Mouse (Mus musculus) embryonic facial prominence, embryonic 14.5 days (tissue): ENCODE data around the gene Rgs7. TPM values are rescaled to one million over a fixed set of nuclear protein-coding genes. Genes with fewer than 3 reads are reported as not detected.

Source experiments
- ATAC-seq: fragments of 200-750 bp; cut with Nextera tagmentation; 2 replicates; pipeline ENCODE4 v1.8.0; 2017; ENCODE audit warnings: low read depth, moderate number of reproducible peaks, moderate TSS enrichment
- DNase-seq: peaks from one replicate; pipeline ENCODE4 v3.0.0-alpha.2; 2015; ENCODE audit warnings: low spot score
- H3K27ac ChIP-seq: fragments of 300-500 bp; sonication (generic); replicated peaks from 2 replicates; pipeline ENCODE4 v1.5.1; 2014; ENCODE audit warnings: low read depth, mild to moderate bottlenecking, low read length, moderate library complexity
- H3K27me3 ChIP-seq: fragments of 300-500 bp; sonication (generic); replicated peaks from 2 replicates; pipeline ENCODE4 v1.6.1; 2014; ENCODE audit warnings: low read length; ENCODE audit not compliant: control insufficient read depth, insufficient read depth
- H3K36me3 ChIP-seq: fragments of 300-500 bp; sonication (generic); 2 replicates; pipeline ENCODE4 v1.6.1; 2014; ENCODE audit warnings: low read length, mixed read lengths; ENCODE audit not compliant: control insufficient read depth, insufficient read depth
- H3K4me1 ChIP-seq: fragments of 300-500 bp; sonication (generic); 2 replicates; pipeline ENCODE4 v1.6.1; 2014; ENCODE audit warnings: antibody characterized with exemption, low read length; ENCODE audit not compliant: control insufficient read depth, insufficient read depth
- H3K4me2 ChIP-seq: fragments of 300-500 bp; sonication (generic); 2 replicates; pipeline ENCODE4 v1.6.1; 2014; ENCODE audit warnings: low read depth, mild to moderate bottlenecking, low read length, moderate library complexity, mixed read lengths
- H3K4me3 ChIP-seq: fragments of 300-500 bp; sonication (generic); 2 replicates; pipeline ENCODE4 v1.5.1; 2014; ENCODE audit warnings: low read depth, mild to moderate bottlenecking, low read length
- H3K9ac ChIP-seq: fragments of 300-500 bp; sonication (generic); 2 replicates; pipeline ENCODE4 v1.6.1; 2014; ENCODE audit warnings: low read depth, mild to moderate bottlenecking, low read length, moderate library complexity, mixed read lengths
- H3K9me3 ChIP-seq: fragments of 300-500 bp; sonication (generic); 2 replicates; pipeline ENCODE4 v1.6.1; 2016; ENCODE audit warnings: low read length; ENCODE audit not compliant: control insufficient read depth
- WGBS: fragments of 180-500 bp; shearing (Covaris S2); extraction: QIAGEN DNeasy Blood & Tissue Kit; methylation state at CpG from one replicate; pipeline ENCODE4 v1.1.7; 2014; 5-methylcytosine and 5-hydroxymethylcytosine counted together
- polyA plus RNA-seq: library from polyadenylated mRNA; unstranded; fragments of >200 nt; fragmentation: Nextera tagmentation; extraction: Ambion mirVana; gene quantifications from 2 replicates; pipeline ENCODE4 v1.2.1, GENCODE M21; 2014

The Rgs7 gene
- polyA plus RNA-seq, 1 experiment from 2014 or later, result 2.9 TPM

DNA sequence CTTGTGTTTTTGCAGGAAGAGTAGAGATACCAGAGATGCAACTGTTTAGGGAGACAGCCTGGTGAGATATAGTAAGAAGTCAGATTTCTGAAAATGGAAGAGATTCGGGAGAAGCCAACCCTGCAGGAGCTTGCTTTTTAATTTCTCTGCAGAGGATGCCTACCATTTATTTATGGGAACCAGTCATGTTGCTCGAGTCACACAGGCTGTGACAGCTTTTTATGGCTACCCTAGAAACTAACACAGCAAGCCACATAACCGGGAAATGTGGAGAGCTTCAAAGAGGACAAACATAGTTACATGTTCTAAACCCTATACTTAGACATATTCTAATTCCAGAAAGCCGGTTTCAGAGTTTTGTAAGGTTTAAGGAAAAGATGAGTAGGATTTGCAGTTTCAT is 349.2 kb downstream of the Rgs7 start:
- no peaks in the 10 kb centered on the region for H3K27me3 ChIP-seq
- H3K9me3 ChIP-seq, result no peaks in the 10 kb centered on the region
- H3K4me3 ChIP-seq, result no peak overlapping the region
- no peak overlapping the region for H3K27ac ChIP-seq
- no peak for ATAC-seq
- WGBS, result 80% methylated on average over 4 of the region's 4 CpGs
- H3K4me2 ChIP-seq, result no peak overlapping the region
- no peaks in the 10 kb centered on the region for H3K36me3 ChIP-seq
- no peaks in the 10 kb centered on the region for H3K4me1 ChIP-seq
- H3K9ac ChIP-seq, result no peak overlapping the region
- no peak for DNase-seq

DNA sequence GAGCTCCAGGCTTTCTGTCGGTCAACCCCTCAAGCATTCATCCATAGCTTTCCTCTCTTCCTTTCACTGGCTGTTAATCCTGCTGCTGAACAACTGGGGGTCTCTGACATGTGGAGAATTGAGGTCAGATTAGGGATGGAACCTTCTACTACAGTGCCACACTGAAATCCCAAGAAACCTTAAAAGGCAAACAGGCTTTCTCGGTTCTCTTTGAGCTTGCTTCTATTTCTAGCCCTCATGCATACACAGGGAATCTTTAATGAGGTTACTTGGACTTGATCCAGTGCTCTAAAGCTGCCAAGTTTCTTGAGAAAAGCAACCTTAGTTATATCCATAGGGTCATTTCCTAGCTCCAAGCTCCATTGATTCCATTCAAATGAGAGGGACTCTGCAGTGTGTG is 363.8 kb downstream of the Rgs7 start:
- no peak overlapping the region for H3K27ac ChIP-seq

DNA sequence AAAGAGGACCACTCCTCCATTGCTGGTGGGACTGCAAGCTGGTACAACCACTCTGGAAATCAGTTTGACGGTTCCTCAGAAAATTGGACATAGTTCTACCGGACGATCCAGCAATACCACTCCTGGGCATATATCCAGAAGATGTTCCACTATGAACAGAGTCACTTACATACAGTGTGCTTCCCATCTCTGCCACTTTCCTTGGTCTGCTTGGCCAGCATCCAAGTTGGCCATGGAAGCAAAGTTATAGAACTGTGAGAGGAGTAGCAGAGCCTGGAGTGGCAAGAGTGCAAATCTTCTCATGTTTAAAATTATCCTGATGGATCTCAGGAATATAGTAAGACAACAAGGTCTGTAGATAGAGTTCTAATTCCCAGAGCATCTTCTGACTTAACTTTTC is 367.9 kb downstream of the Rgs7 start:
- Histone ChIP-seq H3K4me2 (no peak overlapping the region), H3K4me3 (no peak overlapping the region), H3K9me3 (no peaks in the 10 kb centered on the region), H3K27me3 (no peaks in the 10 kb centered on the region), H3K27ac (no peak overlapping the region), H3K9ac (no peak overlapping the region), H3K4me1 (peaks cover 3% of the 10 kb centered on the region; the same call in 1 of the 2 replicates), H3K36me3 (no peaks in the 10 kb centered on the region)
- DNase-seq, result no peak
- WGBS, result 82% methylated on average over 3 of the region's 3 CpGs
- ATAC-seq, result no peak

More for the DNA sequence above, 363.8 kb downstream of the Rgs7 start:
- Histone ChIP-seq H3K4me2 (no peak overlapping the region), H3K4me1 (peaks cover 3% of the 10 kb centered on the region; the same call in 1 of the 2 replicates), H3K9ac (no peak overlapping the region), H3K4me3 (no peak overlapping the region), H3K9me3 (no peaks in the 10 kb centered on the region), H3K36me3 (no peaks in the 10 kb centered on the region), H3K27me3 (no peaks in the 10 kb centered on the region)
- WGBS, result 33% methylated on average over 2 of the region's 2 CpGs
- DNase-seq (peak; percentile 85), ATAC-seq (no peak)

DNA sequence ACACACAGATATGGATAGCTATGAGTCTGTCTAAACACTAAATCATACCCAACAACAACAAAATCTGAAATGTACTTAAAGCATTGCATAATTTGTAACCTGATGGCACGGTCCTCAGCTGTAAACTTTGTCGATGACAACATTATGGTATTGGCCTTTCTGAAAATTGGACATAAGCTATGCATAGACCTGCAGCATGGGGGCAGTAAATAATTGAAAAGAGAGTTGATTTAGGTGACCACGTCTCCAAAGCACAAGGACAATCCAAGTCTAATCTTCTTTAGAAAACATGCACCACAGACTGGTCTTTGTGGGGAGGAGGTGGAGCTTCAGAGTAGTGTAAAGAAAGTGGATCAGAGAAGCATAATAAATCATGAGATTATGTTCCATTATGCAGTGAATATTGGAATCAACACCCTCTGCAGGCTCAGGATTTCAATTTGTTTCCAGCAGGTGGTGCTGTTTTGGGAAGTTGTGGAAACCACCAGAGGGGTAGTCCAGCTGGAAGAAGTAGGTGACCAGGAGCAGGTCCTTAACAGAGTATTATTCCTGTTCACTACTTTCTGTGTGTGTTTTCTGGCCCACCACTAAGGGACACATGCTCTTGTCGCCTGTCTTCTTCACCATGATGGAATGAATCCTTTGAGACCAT is 373.3 kb downstream of the Rgs7 start:
- peak; percentile 30; the same call in 1 of the 2 replicates for ATAC-seq
- H3K36me3 ChIP-seq, result no peaks in the 10 kb centered on the region
- H3K27me3 ChIP-seq, result no peaks in the 10 kb centered on the region
- no peaks in the 10 kb centered on the region for H3K4me1 ChIP-seq
- DNase-seq, result peak; percentile 3
- H3K4me3 ChIP-seq, result no peak overlapping the region
- H3K27ac ChIP-seq, result no peak overlapping the region
- H3K4me2 ChIP-seq, result no peak overlapping the region
- H3K9ac ChIP-seq, result no peak overlapping the region
- 69% methylated on average over 4 of the region's 4 CpGs for WGBS
- H3K9me3 ChIP-seq, result no peaks in the 10 kb centered on the region

DNA sequence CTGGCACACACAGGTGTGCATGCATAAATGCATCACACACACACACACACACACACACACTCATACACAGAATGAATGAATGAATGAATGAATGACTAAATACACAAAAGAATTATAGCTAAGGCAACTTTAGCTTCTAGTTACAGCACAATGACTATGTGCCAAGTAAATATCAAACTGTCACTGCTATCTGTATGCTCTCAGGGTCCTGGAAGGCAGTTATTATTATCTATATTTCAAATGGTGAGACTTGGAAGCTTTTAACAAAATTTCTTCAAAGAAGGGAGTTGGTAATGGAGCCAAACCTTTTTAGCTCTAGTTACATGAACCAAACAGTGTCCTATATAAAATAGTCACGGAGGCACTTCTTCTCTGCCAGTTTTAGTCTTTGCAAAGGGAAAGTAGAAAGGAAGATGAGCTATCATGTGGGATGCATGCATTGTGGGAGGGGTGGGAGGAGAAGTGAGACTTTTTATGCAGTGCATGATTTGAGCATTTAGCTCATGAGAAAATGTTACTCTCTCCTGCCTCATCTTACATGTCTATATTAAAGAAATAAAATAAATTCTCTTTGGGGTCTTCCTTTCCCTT is 383.9 kb downstream of the Rgs7 start:
- no peak overlapping the region for H3K9ac ChIP-seq
- WGBS, result 82% methylated on average over 1 of the region's 1 CpGs
- H3K4me3 ChIP-seq, result no peak overlapping the region
- no peaks in the 10 kb centered on the region for H3K36me3 ChIP-seq
- no peaks in the 10 kb centered on the region for H3K27me3 ChIP-seq
- no peaks in the 10 kb centered on the region for H3K4me1 ChIP-seq
- no peak overlapping the region for H3K27ac ChIP-seq
- DNase-seq, result no peak
- ATAC-seq, result no peak
- no peak overlapping the region for H3K4me2 ChIP-seq
- H3K9me3 ChIP-seq, result no peaks in the 10 kb centered on the region

DNA sequence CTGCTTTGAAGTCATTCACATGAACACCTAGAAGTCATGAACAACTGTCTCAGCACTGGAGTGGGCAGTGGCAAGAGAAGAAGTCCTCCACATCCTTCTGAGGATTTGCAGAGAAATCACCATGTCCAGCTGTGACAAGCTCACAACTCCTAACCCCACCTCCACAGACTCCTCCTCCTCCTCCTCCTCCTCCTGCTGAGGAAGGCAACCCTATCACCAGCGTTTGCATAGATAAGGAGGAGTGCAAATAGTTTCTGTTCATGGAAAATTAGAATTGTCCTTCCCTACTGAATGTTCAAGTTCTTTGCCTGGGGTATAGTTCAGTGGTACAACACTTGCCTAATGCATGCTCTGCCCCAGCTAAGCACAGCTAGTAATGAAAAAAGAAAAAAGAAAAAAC is 386.0 kb downstream of the Rgs7 start:
- whole genome bisulfite sequencing, result 12% methylated on average over 1 of the region's 1 CpGs
- ATAC-seq (no peak), DNase-seq (no peak)
- Histone ChIP-seq H3K4me3 (no peak overlapping the region), H3K4me2 (no peak overlapping the region), H3K36me3 (no peaks in the 10 kb centered on the region), H3K27me3 (no peaks in the 10 kb centered on the region), H3K27ac (no peak overlapping the region), H3K9ac (no peak overlapping the region), H3K4me1 (no peaks in the 10 kb centered on the region), H3K9me3 (no peaks in the 10 kb centered on the region)

DNA sequence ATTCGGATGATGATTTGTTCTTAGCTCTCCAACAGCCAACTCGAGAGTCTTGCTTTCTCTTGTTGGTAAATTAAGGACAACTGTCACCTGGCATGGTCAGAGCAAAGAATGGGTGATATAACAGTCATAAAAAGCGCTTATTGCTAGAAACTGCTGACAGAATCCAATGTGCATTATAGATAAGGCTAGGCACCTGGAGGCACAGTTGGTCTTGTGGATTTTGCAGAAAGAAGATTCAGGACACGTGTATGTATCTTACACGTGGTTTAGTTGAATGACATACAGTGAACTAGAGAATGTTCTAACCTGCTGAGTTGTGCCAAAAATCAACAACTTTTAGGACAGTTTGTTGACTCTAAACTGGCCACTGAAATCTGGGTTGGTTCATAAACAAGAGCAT is 386.9 kb downstream of the Rgs7 start:
- Histone ChIP-seq H3K9me3 (no peaks in the 10 kb centered on the region), H3K36me3 (no peaks in the 10 kb centered on the region), H3K4me2 (no peak overlapping the region), H3K4me1 (no peaks in the 10 kb centered on the region), H3K27me3 (no peaks in the 10 kb centered on the region), H3K9ac (no peak overlapping the region), H3K27ac (no peak overlapping the region), H3K4me3 (no peak overlapping the region)
- no peak for DNase-seq
- 82% methylated on average over 5 of the region's 5 CpGs for WGBS
- ATAC-seq, result no peak

DNA sequence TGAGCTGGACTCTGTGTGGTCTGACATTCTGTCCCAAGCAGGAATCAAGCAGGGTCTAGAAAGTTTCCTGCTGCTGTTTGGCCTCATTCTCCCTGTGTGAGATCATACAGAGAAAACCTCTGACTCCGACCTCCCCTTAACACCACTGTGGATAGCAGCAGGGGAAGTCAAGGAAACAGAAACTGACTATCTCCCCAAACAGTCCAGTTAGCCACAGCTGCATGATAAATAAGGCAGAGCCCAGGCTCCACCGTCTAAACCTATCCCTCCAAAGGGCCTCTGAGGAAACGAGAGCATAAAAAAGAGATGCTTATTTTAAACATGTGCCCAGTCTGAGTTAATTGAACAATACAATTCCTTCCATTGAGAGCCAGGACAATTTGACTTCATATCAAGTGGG is 395.3 kb downstream of the Rgs7 start:
- H3K9me3 ChIP-seq, result no peaks in the 10 kb centered on the region
- H3K36me3 ChIP-seq, result no peaks in the 10 kb centered on the region
- H3K4me1 ChIP-seq, result no peaks in the 10 kb centered on the region
- H3K9ac ChIP-seq, result no peak overlapping the region
- no peak overlapping the region for H3K27ac ChIP-seq
- ATAC-seq (no peak), DNase-seq (no peak)
- H3K27me3 ChIP-seq, result no peaks in the 10 kb centered on the region
- H3K4me2 ChIP-seq, result no peak overlapping the region
- no peak overlapping the region for H3K4me3 ChIP-seq
- 48% methylated on average over 3 of the region's 3 CpGs for WGBS

DNA sequence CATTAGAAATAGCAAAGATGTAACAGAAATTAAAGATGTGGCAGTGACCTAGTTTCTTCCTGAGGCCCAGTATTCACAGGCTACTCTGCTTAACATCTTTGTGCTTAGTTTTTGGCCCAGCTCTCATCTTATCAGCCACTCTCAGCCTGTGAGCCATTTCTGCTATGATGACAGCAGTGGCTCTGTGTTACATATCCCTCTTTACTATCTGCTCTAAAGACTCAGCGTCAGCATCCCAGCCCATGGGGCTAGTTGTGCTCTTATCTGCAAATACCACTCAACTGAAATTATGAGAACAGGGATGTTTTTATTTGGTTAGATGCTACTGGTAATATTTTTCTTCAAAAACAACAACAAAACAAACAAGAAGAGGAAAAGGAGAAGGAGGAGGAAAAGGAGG is 410.2 kb downstream of the Rgs7 start:
- Histone ChIP-seq H3K9ac (no peak overlapping the region), H3K36me3 (no peaks in the 10 kb centered on the region), H3K27me3 (no peaks in the 10 kb centered on the region), H3K4me2 (no peak overlapping the region), H3K9me3 (no peaks in the 10 kb centered on the region), H3K27ac (no peak overlapping the region), H3K4me1 (no peaks in the 10 kb centered on the region), H3K4me3 (no peak overlapping the region)
- no peak for DNase-seq
- WGBS, result 88% methylated on average over 1 of the region's 1 CpGs
- ATAC-seq, result no peak
